ENCODE assay signal across 10 mouse cellular contexts in the genomic region with DNA sequence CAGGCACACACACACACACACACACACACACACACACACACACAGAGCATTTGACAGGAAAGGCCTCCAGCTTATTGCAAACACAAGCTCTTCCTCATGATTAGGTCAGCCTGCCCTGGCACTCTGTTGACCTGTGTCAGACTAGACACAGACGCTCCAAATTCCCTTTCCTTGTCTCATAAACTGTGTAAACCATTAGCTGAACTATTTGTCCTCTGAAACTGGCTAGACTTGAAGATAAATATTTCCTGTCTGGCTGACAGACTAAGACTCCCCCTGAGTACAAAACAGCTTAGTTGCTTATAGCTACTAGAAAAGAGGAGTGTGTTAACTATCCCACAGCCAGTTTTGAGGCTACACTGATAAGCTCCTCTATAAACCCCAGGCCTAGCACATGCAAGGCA. TPM values are rescaled to one million over a fixed set of nuclear protein-coding genes. Genes with fewer than 3 reads are reported as not detected.
DNase-seq lines count a peak whose midpoint lies in the region; ATAC-seq and TF ChIP-seq lines count a peak whose summit lies in the region.
"Had no signal": no experiment of that assay in that cellular context is flagged by ENCODE, and none has a peak within 500 bp of the region (broad histone marks: within the 10 kb centered on the region; RNA-seq: fewer than 3 reads in every experiment).

No protein-coding gene starts in this region.

- H3K79me2 ChIP-seq in macrophage (ENCODE audit: inconsistent target) = no peaks in the 10 kb centered on the region

- no peak for TF ChIP-seq CTCF in kidney, postnatal 0 days (IDR thresholded peaks at IDR 0.05; ENCODE audit: low read depth)

- H3K36me3 ChIP-seq in kidney, postnatal 0 days (ENCODE audit: insufficient read depth, low read length) = no peaks in the 10 kb centered on the region
- no peaks in the 10 kb centered on the region for H3K36me3 ChIP-seq in macrophage (ENCODE audit: inconsistent target)

- intact Hi-C loops in left cerebral cortex, postnatal 36 days (cut with DNase I) = no loop called here

- 9% methylated on average over 1 of the region's 1 CpGs for WGBS in kidney, postnatal 0 days
- 0% methylated on average over 1 of the region's 1 CpGs for WGBS in macrophage (ENCODE audit: missing documents)

- DNase-seq in kidney, adult 11 months = peak; percentile 57
- no peak for DNase-seq in kidney, adult 18-20 months
- DNase-seq in heart, adult 8-10 months (ENCODE audit: low spot score) = peak; percentile 45
- DNase-seq in kidney, postnatal 0 days (ENCODE audit: low spot score) = peak; percentile 87
- DNase-seq in thymus, postnatal 0 days (ENCODE audit: low spot score) = no peak
- no peak for DNase-seq in cerebellum, adult 11 months
- no peak for DNase-seq in left cerebral cortex, postnatal 36 days (ENCODE audit: low spot score in 2 of 2)

- ATAC-seq in kidney, postnatal 0 days (replicated peaks; ENCODE audit: low FRiP score, low read depth) = no peak; the same call in 1 of the 2 replicates
- ATAC-seq: inflammation-experienced regulatory T-cells, adult 6 months had no signal

- H3K9ac ChIP-seq in kidney, postnatal 0 days (ENCODE audit: low read depth, low read length) = no peak overlapping the region

- H3K4me1 ChIP-seq in kidney, postnatal 0 days (replicated peaks; ENCODE audit: insufficient read depth, low read length) = no peaks in the 10 kb centered on the region

- H3K4me3 ChIP-seq in kidney, postnatal 0 days (replicated peaks; ENCODE audit: low read depth, low read length) = no peak overlapping the region
- no peak overlapping the region for H3K4me3 ChIP-seq in macrophage (ENCODE audit: inconsistent target)

- H3K27ac ChIP-seq in kidney, postnatal 0 days = no peak overlapping the region
- peak overlapping the region; percentile 73 for H3K27ac ChIP-seq in macrophage

- H3K4me2 ChIP-seq in kidney, postnatal 0 days (ENCODE audit: low read length) = no peak overlapping the region

- no peaks in the 10 kb centered on the region for H3K27me3 ChIP-seq in kidney, postnatal 0 days (ENCODE audit: insufficient read depth, low read length)
- H3K27me3 ChIP-seq: CH12.LX had no signal

- no peaks in the 10 kb centered on the region for H3K9me3 ChIP-seq in kidney, postnatal 0 days (replicated peaks; ENCODE audit: low read length)

RNA-seq across cellular contexts. Expression of a gene that starts 9.7 kb away (rescaled TPM):
- total RNA-seq in heart, adult 8-10 months (2022) = 10 to 100 TPM in 1 of 4 experiments, 1 to 10 TPM in 3; 6.6 to 10.6 (median 6.7) TPM
- polyA plus RNA-seq in kidney, postnatal 0 days (2015; fragmentation: Nextera tagmentation; extraction: Ambion mirVana) = 21.1 and 25.3 TPM in 2 replicates
- 10 to 100 TPM in 2 of 26 experiments, 1 to 10 TPM in 22, under 1 TPM in 2; 0.75 to 11.4 (median 4.7) TPM for total RNA-seq in macrophage (2018; cell fraction: chromatin; rRNA removed)
- total RNA-seq in macrophage (2018; cell fraction: cytosol; rRNA removed) = 10 to 100 TPM in 17 of 26 experiments, 1 to 10 TPM in 9; 4.6 to 18.8 (median 11.2) TPM
- total RNA-seq in macrophage (2018; cell fraction: nucleus; rRNA removed) = 10 to 100 TPM in 8 of 26 experiments, 1 to 10 TPM in 18; 1.3 to 19.1 (median 6.0) TPM
- polyA plus RNA-seq in macrophage (2018) = 9.7 to 15.8 TPM (median 10.5 TPM) in 3 replicates
- 28.6 and 30.1 TPM in 2 replicates for polyA plus RNA-seq in thymus, postnatal 0 days (2015; fragmentation: Nextera tagmentation; extraction: Ambion mirVana)
- total RNA-seq in left cerebral cortex, postnatal 36 days (2021) = 1 to 10 TPM; 9.3 to 9.5 TPM

RNA-seq across cellular contexts. Expression of a gene that starts 14.5 kb away (rescaled TPM):
- total RNA-seq in heart, adult 8-10 months (2022) = 100 to 1,000 TPM; 113 to 135 (median 122) TPM
- 79.8 and 84.5 TPM in 2 replicates for polyA plus RNA-seq in kidney, postnatal 0 days (2015; fragmentation: Nextera tagmentation; extraction: Ambion mirVana)
- 100 to 1,000 TPM in 17 of 26 experiments, 10 to 100 TPM in 9; 60.0 to 163 (median 111) TPM for total RNA-seq in macrophage (2018; cell fraction: chromatin; rRNA removed)
- total RNA-seq in macrophage (2018; cell fraction: cytosol; rRNA removed) = 100 to 1,000 TPM; 108 to 172 (median 132) TPM
- total RNA-seq in macrophage (2018; cell fraction: nucleus; rRNA removed) = 100 to 1,000 TPM in 19 of 26 experiments, 10 to 100 TPM in 7; 66.8 to 268 (median 124) TPM
- polyA plus RNA-seq in macrophage (2018) = 93.1 to 460 TPM (median 147 TPM) in 3 replicates
- 99.0 and 106 TPM in 2 replicates for polyA plus RNA-seq in thymus, postnatal 0 days (2015; fragmentation: Nextera tagmentation; extraction: Ambion mirVana)
- 100 to 1,000 TPM; 163 to 181 TPM for total RNA-seq in left cerebral cortex, postnatal 36 days (2021)

RNA-seq across cellular contexts. Expression of a gene that starts 35.9 kb away (rescaled TPM):
- 10 to 100 TPM; 73.2 to 91.8 (median 82.4) TPM for total RNA-seq in heart, adult 8-10 months (2022)
- polyA plus RNA-seq in kidney, postnatal 0 days (2015; fragmentation: Nextera tagmentation; extraction: Ambion mirVana) = 33.9 and 34.5 TPM in 2 replicates
- 100 to 1,000 TPM; 158 to 384 (median 232) TPM for total RNA-seq in macrophage (2018; cell fraction: chromatin; rRNA removed)
- 10 to 100 TPM; 23.6 to 98.7 (median 54.9) TPM for total RNA-seq in macrophage (2018; cell fraction: cytosol; rRNA removed)
- total RNA-seq in macrophage (2018; cell fraction: nucleus; rRNA removed) = 100 to 1,000 TPM in 16 of 26 experiments, 10 to 100 TPM in 10; 60.0 to 236 (median 129) TPM
- polyA plus RNA-seq in macrophage (2018) = 21.9 to 44.8 TPM (median 33.0 TPM) in 3 replicates
- polyA plus RNA-seq in thymus, postnatal 0 days (2015; fragmentation: Nextera tagmentation; extraction: Ambion mirVana) = 27.1 and 36.1 TPM in 2 replicates
- 100 to 1,000 TPM; 157 to 221 TPM for total RNA-seq in left cerebral cortex, postnatal 36 days (2021)

Comparison
In these comparisons a context has a peak if more than half of its experiments do, and no peak if none do; other contexts are left out.
1. DNase-seq: peak in kidney, adult 11 months (single experiment), heart, adult 8-10 months (single experiment) and kidney, postnatal 0 days (single experiment); none in kidney, adult 18-20 months (single experiment), thymus, postnatal 0 days (single experiment), cerebellum, adult 11 months (single experiment) and left cerebral cortex, postnatal 36 days (0 of 2).